Mouse (Mus musculus): ENCODE measurements at regions not wholly inside any gene's neighbourhood (a gene's known extent, or its start where the extent isn't known, plus 50 kb on each side); places are given as distances from the start of the nearest gene placed in this dataset.

DNA sequence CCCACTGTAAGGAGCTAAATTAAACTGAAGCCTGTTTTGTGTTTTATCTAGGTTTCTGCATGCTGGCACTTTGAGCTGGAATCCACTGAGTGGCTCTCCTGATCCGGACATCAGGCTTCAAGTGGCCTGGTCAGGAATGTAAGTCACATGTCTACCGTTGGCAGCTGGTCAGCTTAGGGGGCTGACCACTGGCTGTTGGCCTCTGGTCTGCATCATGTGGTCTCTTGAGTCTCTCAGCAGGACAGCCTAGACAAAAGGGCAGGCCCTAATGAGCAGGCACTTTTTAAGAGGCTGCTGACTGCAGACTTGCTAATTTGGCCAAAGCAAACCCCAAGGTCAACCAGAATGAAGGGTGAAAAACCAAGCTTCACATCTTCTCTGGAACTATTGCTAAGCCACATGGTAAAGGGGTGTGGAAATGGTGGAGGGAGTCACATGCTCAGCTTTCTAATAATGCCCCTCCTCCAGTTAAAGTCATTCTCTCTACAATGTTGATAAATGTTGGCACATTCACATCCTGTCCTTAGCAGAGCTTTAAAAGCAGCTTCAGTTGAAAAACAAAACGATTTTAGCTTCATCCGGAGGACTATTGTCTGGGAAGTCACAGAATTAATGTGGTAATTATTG is 493.1 kb downstream of the Slc4a3 start:
- Histone ChIP-seq H3K4me2 (ENCODE audit: insufficient read depth, low read depth, poor library complexity, severe bottlenecking) (no peak overlapping the region), H3K9me3 (replicated peaks; ENCODE audit: low read length) (no peaks in the 10 kb centered on the region), H3K27ac (ENCODE audit: insufficient read depth, low read depth) (no peak overlapping the region), H3K4me3 (replicated peaks in 1 of 3; ENCODE audit: low read depth in 2 of 3, low read length in 2 of 3, poor library complexity in 1 of 3) (no peak overlapping the region), H3K79me2 (replicated peaks; ENCODE audit: control insufficient read depth, extremely low read depth, insufficient read depth, poor library complexity, severe bottlenecking) (no peaks in the 10 kb centered on the region), H3K9ac (ENCODE audit: insufficient read depth, low read depth) (no peak overlapping the region), H3K4me1 (ENCODE audit: control insufficient read depth in 1 of 2, insufficient read depth in 2 of 2) (no peaks in the 10 kb centered on the region), H3K27me3 (replicated peaks) (no peaks in the 10 kb centered on the region), H3K36me3 (replicated peaks in 1 of 2; ENCODE audit: control insufficient read depth in 1 of 2, insufficient read depth in 1 of 2, low read length in 1 of 2) (no peaks in the 10 kb centered on the region)
- in situ Hi-C loops (cut with MboI; ENCODE audit: low pct_ligation_motif_present, low pct_unique_long_range_greater_than_20kb, low sequenced_read_pairs), result no loop called here
- dilution Hi-C loops (cut with MboI; ENCODE audit: extremely low pct_ligation_motif_present, extremely low pct_unique_long_range_greater_than_20kb, low sequenced_read_pairs), result no loop called here
- TF ChIP-seq IRF4 (IDR thresholded peaks at IDR 0.05; ENCODE audit: low read depth, low read length) (no peak), USF1 (IDR thresholded peaks at IDR 0.05; ENCODE audit: low read depth, low read length) (no peak), MAFK (IDR thresholded peaks at IDR 0.05; ENCODE audit: insufficient replicate concordance, low read length) (no peak), MAX (IDR thresholded peaks at IDR 0.05; ENCODE audit: low read length) (no peak), ETS1 (conservative IDR thresholded peaks at IDR 0.05; ENCODE audit: low read depth, low read length) (no peak), USF2 (conservative IDR thresholded peaks at IDR 0.05; ENCODE audit: low read depth, low read length) (no peak), JUN (IDR thresholded peaks at IDR 0.05; ENCODE audit: insufficient read depth, low read depth, low read length) (no peak), POLR2AphosphoS2 (IDR thresholded peaks at IDR 0.05; ENCODE audit: low read depth, low read length) (no peak), MAZ (IDR thresholded peaks at IDR 0.05; ENCODE audit: low read depth, low read length) (no peak), CHD1 (IDR thresholded peaks at IDR 0.05; ENCODE audit: low read depth, low read length) (no peak), RCOR1 (conservative IDR thresholded peaks at IDR 0.05; ENCODE audit: low read depth, low read length) (no peak), KAT2A (IDR thresholded peaks at IDR 0.05; ENCODE audit: insufficient replicate concordance, low read length) (no peak), ELF1 (IDR thresholded peaks at IDR 0.05; ENCODE audit: low read depth, low read length) (no peak), HCFC1 (IDR thresholded peaks at IDR 0.05; ENCODE audit: low read depth, low read length) (no peak)
- DNase-seq (ENCODE audit: extremely low read depth), result no peak

DNA sequence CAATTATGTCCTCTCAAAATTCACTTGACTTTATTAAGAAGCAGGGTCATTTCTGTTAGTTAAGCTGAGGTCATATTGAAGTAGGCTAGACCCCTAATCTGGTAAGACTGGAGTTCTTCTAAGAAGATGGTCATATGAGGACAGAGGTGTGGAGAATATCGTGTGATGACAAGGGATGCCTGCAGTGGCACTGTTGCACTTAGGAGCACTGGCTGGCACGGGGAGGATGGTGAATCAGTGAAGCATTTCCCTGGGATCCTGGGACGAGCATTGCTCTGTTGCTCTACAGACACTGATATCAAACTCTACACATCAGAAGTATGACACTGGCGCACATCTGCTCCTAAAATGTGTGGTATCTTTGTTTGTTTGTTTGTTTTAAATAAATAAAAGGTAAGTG is 493.6 kb downstream of the Slc4a3 start:
- H3K27me3 ChIP-seq (replicated peaks), result no peaks in the 10 kb centered on the region
- H3K9me3 ChIP-seq (replicated peaks; ENCODE audit: low read length), result no peaks in the 10 kb centered on the region
- no peaks in the 10 kb centered on the region for H3K79me2 ChIP-seq (replicated peaks; ENCODE audit: control insufficient read depth, extremely low read depth, insufficient read depth, poor library complexity, severe bottlenecking)
- in situ Hi-C loops (cut with MboI; ENCODE audit: low pct_ligation_motif_present, low pct_unique_long_range_greater_than_20kb, low sequenced_read_pairs), result no loop called here
- H3K4me2 ChIP-seq (ENCODE audit: insufficient read depth, low read depth, poor library complexity, severe bottlenecking), result no peak overlapping the region
- dilution Hi-C loops (cut with MboI; ENCODE audit: extremely low pct_ligation_motif_present, extremely low pct_unique_long_range_greater_than_20kb, low sequenced_read_pairs), result no loop called here
- no peak overlapping the region for H3K4me3 ChIP-seq (replicated peaks in 1 of 3; ENCODE audit: low read depth in 2 of 3, low read length in 2 of 3, poor library complexity in 1 of 3)
- H3K27ac ChIP-seq (ENCODE audit: insufficient read depth, low read depth), result no peak overlapping the region
- TF ChIP-seq USF1 (IDR thresholded peaks at IDR 0.05; ENCODE audit: low read depth, low read length) (no peak), UBTF (IDR thresholded peaks at IDR 0.05; ENCODE audit: low read depth, low read length) (no peak), USF2 (conservative IDR thresholded peaks at IDR 0.05; ENCODE audit: low read depth, low read length) (no peak), CHD2 (IDR thresholded peaks at IDR 0.05; ENCODE audit: low read length) (no peak), ELF1 (IDR thresholded peaks at IDR 0.05; ENCODE audit: low read depth, low read length) (no peak), JUN (IDR thresholded peaks at IDR 0.05; ENCODE audit: insufficient read depth, low read depth, low read length) (no peak), ETS1 (conservative IDR thresholded peaks at IDR 0.05; ENCODE audit: low read depth, low read length) (no peak), HCFC1 (IDR thresholded peaks at IDR 0.05; ENCODE audit: low read depth, low read length) (no peak), IRF4 (IDR thresholded peaks at IDR 0.05; ENCODE audit: low read depth, low read length) (no peak), RAD21 (IDR thresholded peaks at IDR 0.05; ENCODE audit: low read depth, low read length) (no peak), ZKSCAN1 (IDR thresholded peaks at IDR 0.05; ENCODE audit: borderline replicate concordance, low read depth, low read length) (no peak)
- no peaks in the 10 kb centered on the region for H3K36me3 ChIP-seq (replicated peaks in 1 of 2; ENCODE audit: control insufficient read depth in 1 of 2, insufficient read depth in 1 of 2, low read length in 1 of 2)
- no peak overlapping the region for H3K9ac ChIP-seq (ENCODE audit: insufficient read depth, low read depth)
- no peak for DNase-seq (ENCODE audit: extremely low read depth)
- H3K4me1 ChIP-seq (ENCODE audit: control insufficient read depth in 1 of 2, insufficient read depth in 2 of 2), result no peaks in the 10 kb centered on the region

All from CH12.LX (cell line).